Mouse (Mus musculus) MEL (cell line): ENCODE measurements around the gene Aldh1a2.
A peak's percentile ranks its signal among the peaks of the same experiment; 100 is the strongest.

Source experiments
- CTCF ChIP-seq, 3 experiments: IDR thresholded peaks in 2 of 3; conservative IDR thresholded peaks in 1 of 3; 2 replicates each; pipeline ENCODE4 v1.5.1; 2011 to 2012; ENCODE audit warnings: low read length in 3 of 3, low read depth in 2 of 3, mild to moderate bottlenecking in 2 of 3, improper control_type of control experiment in 1 of 3, inconsistent platforms in 1 of 3, mixed read lengths in 1 of 3, moderate library complexity in 1 of 3; ENCODE audit not compliant: control insufficient read depth in 1 of 3, insufficient read depth in 1 of 3, poor library complexity in 1 of 3, severe bottlenecking in 1 of 3
- E2F4 ChIP-seq: IDR thresholded peaks from 2 replicates; pipeline ENCODE4 v1.6.1; 2011; ENCODE audit warnings: low read depth, low read length, improper control_type of control experiment, borderline replicate concordance
- EP300 ChIP-seq, 2 experiments: IDR thresholded peaks; 2 replicates each; pipeline ENCODE4 v1.6.1; 2011; ENCODE audit warnings: improper control_type of control experiment in 2 of 2, low read length in 2 of 2, low read depth in 1 of 2, mild to moderate bottlenecking in 1 of 2
- JUND ChIP-seq: IDR thresholded peaks from 2 replicates; pipeline ENCODE4 v1.6.1; 2011; ENCODE audit warnings: low read depth, mild to moderate bottlenecking, improper control_type of control experiment, low read length
- POLR2A ChIP-seq, 2 experiments: IDR thresholded peaks; 2 replicates each; pipeline ENCODE4 v1.6.1; 2011 to 2012; ENCODE audit warnings: low read length in 2 of 2, mild to moderate bottlenecking in 2 of 2, control low read depth in 1 of 2, improper control_type of control experiment in 1 of 2, low read depth in 1 of 2, moderate library complexity in 1 of 2; ENCODE audit not compliant: control insufficient read depth in 1 of 2, insufficient read depth in 1 of 2, poor library complexity in 1 of 2
- UBTF ChIP-seq: IDR thresholded peaks from 2 replicates; pipeline ENCODE4 v1.6.1; 2012; ENCODE audit warnings: low read depth, mild to moderate bottlenecking, inconsistent platforms, low read length, improper control_type of control experiment, moderate library complexity, borderline replicate concordance; ENCODE audit not compliant: insufficient read depth
- ZMIZ1 ChIP-seq: IDR thresholded peaks from 2 replicates; pipeline ENCODE4 v1.6.1; 2012; ENCODE audit warnings: low read depth, mild to moderate bottlenecking, inconsistent platforms, low read length, improper control_type of control experiment, moderate library complexity

GRCm38 (mm10) chr9:71174316-71174975 lies 41.1 kb upstream of the Aldh1a2 start:
- TF ChIP-seq EP300 (IDR thresholded peaks at IDR 0.05; ENCODE audit: low read depth in 1 of 2, low read length in 2 of 2): peak; percentile 67 to 80
- TF ChIP-seq JUND: no peak
- no peak for TF ChIP-seq ZMIZ1
- no peak for TF ChIP-seq E2F4
- no peak for TF ChIP-seq UBTF
- no peak for TF ChIP-seq CTCF (IDR thresholded peaks at IDR 0.05 in 2 of 3, conservative IDR thresholded peaks at IDR 0.05 in 1 of 3; ENCODE audit: control insufficient read depth in 1 of 3, insufficient read depth in 1 of 3, low read depth in 2 of 3, low read length in 3 of 3, poor library complexity in 1 of 3, severe bottlenecking in 1 of 3)
- TF ChIP-seq POLR2A (IDR thresholded peaks at IDR 0.05; ENCODE audit: control insufficient read depth in 1 of 2, insufficient read depth in 1 of 2, low read depth in 1 of 2, low read length in 2 of 2, poor library complexity in 1 of 2): no peak
